Mouse (Mus musculus) cerebellum, adult 11 months (tissue): ENCODE results near the gene Sf3b5.

Source experiments
- DNase-seq: peaks from one replicate; pipeline ENCODE4 v3.0.0; 2022

Sf3b5 gene

DNA sequence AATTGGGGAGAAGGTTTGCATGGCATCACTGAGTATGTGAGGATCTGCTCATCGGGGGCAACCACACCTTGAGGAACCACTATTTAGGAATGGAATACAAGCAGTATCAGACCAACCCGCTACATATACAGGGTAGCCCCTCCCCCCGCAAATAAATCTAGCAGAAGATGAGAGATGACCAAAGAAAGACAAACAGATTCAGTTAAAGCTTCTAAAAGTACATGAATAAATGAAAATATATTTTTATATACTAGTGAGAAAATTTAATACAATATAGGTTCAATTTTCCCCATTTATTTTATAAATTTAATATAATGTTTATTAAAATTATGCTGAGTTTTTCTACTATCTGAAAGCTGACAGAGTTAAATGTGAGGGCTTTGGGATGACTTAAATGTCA, at the start of gene Sf3b5:
Sf3b5 (plus strand) TSS at position 301 of the 400 bp plus-strand sequence.
- DNase-seq, result no peak

DNA sequence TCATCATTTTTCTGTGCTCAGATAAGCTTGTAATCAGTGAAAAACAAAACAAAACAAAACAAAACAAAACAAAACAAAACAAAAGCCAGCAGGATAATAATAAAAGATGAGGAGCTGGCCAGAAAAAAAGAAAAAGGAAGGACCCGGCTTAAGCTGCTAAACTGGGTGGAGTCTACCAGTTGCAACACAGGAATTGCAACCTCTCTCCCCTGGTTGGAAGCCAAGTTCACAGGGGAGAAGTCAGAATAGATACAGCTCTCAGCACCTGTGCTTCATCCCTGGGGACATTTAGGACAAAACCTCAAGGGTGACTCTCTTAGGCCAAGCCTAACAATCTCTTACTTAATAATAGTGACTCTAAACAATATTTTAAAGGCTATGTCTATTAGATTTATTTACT, 49.3 kb upstream of the Sf3b5 start:
- no peak for DNase-seq

DNA sequence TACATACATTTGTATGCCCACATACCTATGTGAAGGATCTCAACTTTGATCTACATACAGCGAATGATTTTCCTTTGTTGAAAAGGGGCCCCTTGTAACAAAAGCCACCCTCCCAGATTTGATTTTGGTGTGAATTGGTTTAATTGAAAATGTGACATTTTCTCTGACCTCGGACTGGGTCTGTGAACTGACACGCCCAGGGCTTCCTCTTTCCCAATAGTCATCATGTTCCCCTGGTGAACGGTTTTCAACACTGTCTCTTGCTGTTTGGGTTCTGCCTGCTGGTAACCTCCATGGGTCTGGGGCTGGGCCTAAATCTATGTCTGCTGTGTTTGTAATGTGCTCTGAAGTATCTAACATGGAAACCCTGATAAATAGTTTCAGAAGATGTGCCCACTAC, 47.9 kb upstream of the Sf3b5 start:
- DNase-seq, result no peak

- DNase-seq, result no peak
Measured at GRCm38 (mm10) chr10:12961546-12961945, 43.6 kb upstream of the Sf3b5 start.

- DNase-seq, result no peak
Measured at GRCm38 (mm10) chr10:12962238-12962637, 42.9 kb upstream of the Sf3b5 start.

DNA sequence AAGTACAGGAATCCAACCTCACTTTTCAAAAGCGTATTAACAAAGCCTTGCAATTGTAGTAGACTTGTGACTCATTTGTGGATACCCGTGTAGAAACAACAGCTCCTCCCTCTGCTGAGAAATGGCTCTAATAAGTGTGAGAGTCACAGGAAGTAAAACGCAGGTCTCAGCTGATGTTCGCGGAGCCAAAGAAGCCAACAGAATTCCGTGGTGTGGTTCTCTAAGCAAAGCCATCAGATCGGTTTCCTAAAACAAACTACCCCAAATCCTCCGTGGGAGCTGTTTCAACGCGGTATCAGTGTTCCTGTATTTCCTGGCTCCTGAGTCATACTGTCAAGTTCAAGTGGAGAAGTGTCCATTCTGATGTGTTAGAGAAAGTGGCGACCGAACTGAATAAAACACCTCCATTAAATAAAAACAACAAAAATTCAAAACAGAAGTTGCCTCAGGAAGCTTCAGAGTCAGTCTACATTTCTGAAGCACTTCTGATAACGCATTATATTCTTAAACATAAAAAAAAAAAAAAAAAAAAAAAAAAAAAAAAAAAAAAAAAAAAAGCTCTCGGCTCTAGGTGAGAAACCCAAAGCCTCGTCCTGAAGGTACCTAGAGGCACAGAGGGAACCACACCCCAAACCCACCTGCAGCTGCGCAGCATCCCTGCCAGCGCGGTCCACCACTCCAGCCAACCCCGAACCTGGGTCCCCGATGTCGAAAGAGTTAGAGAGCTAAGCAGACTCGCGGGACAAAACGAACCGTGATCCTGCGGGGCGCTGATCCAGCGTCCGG, 41.6 kb upstream of the Sf3b5 start:
- no peak for DNase-seq

DNA sequence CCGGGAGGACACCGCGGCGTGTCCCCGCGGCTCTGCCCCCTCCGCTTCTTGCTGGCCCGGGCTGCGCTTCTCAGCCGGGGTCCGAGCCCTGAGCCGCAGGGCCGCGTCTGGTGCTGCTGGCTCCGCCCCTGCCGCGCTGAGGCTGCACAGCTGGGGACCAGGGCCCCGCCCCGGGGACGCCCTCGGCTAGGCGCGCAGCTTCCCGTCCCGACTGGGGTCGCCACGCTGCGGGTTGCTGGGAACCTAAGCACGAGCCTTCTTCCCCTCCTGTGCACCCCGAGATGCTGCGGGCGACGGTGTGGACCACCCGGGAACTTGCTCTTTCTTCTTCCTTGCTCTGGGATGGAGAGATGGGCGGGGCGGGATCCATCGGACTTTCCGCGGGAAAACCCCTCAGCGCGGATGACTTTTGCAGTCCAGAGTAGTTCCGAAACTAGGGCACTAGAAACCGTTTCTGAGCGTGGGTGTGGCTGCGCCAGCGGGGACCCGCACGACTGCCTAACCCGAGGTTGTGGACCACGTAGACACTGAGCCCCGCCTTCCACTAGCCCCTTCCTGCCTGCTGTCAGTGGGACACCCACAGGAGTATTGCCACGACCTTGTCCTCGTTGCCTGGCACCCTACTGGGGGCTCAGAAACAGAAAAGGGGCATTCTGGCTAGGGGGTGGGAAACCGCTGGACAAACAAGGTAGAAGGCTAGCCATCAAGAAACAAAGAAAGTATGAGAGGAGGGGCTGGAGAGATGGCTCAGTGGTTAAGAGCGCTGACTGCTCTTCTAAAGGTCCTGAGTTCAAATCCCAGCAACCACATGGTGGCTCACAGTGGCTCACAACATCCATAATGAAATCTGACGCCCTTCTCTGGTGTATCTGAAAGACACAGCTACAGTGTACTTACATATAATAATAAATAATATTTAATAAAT, 40.7 kb upstream of the Sf3b5 start, which contains the start of gene Stx11:
Stx11 (minus strand) TSS at position 148 of the 925 bp plus-strand sequence.
- peak; percentile 7 for DNase-seq

- no peak for DNase-seq
Measured at GRCm38 (mm10) chr10:12965669-12966180, 39.4 kb upstream of the Sf3b5 start.

- DNase-seq, result no peak
Measured at GRCm38 (mm10) chr10:12974572-12974971, 30.6 kb upstream of the Sf3b5 start.

DNA sequence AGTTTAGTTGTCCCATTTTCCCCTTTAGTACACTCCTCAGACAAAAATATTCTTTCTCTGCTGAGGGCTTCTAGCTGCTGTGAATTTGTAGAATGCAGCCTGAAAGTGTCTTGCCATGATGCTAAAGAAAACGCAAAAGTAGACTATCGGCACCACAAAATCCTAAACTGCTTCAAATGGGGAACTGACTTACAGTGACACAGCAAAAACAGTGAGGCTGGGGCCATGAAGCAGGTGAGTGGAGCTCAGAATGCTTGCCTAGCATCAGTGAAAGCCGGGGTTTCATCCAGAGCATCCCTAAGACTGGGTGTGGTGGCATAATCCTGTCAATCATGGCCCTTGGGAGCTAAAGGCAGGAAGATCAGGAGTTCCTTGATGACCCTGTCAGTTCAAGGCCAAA, 29.7 kb upstream of the Sf3b5 start:
- DNase-seq, result no peak

DNA sequence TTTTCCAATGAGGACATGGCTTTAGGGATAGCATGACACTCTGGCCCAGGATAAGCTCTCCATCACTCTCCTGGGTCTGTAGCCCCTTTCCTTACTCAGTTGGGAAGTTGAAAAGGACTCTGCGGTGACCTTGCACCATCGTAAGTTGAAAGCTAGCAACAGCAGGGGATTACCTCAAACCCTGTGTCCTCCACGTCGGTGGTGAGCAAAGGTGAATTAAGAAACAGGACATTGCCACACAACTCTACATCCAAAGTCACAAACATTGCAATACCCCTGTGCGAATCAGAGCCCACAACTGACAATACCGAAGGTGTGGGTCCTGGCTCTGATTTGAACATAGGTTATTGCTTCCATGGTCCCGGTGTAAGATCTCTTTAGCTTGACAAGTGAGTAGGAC, 29.2 kb upstream of the Sf3b5 start:
- no peak for DNase-seq

- DNase-seq, result no peak
Measured at GRCm38 (mm10) chr10:12976552-12976951, 28.6 kb upstream of the Sf3b5 start.

- DNase-seq, result no peak
Measured at GRCm38 (mm10) chr10:12977787-12978212, 27.3 kb upstream of the Sf3b5 start.

DNA sequence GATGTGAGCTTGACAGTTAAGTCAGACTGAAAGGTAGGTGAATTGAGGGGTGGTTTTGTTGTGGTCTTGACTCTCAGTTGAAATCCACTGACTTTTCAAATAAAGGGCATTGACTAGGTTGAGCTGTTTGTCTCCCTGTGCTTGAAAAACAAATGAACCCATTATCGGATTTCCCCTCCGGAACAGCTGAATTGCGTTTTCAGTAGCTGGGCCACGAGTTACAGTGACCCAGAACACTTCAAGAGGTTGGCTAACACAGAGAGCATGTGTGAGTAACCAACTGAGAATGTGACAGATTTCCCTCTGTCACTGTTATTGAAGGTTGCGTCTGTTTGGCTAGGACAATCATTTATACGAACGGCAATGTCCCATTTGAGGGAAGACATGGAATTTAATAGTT, 24.1 kb upstream of the Sf3b5 start:
- DNase-seq, result no peak

DNA sequence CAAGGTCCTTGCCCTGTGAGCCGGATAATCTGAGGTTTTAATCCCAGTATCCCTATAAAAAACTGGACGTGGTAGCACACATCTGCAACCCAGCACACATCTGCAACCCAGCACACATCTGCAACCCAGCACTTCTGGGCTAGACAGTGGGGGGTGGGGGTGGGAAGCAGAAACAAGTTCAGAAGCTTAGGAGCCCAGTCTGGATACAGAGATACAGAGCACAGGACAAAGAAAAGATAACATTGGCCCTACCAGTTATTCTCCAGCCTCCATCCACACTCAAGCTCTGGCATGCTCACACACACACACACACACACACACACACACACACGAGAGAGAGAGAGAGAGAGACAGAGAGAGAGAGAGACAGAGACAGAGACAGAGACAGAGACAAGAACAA, 21.6 kb upstream of the Sf3b5 start:
- no peak for DNase-seq

- no peak for DNase-seq
Measured at GRCm38 (mm10) chr10:12985028-12985427, 20.1 kb upstream of the Sf3b5 start.

GRCm38 (mm10) chr10:12986485-12986884, 18.7 kb upstream of the Sf3b5 start:
- no peak for DNase-seq

DNA sequence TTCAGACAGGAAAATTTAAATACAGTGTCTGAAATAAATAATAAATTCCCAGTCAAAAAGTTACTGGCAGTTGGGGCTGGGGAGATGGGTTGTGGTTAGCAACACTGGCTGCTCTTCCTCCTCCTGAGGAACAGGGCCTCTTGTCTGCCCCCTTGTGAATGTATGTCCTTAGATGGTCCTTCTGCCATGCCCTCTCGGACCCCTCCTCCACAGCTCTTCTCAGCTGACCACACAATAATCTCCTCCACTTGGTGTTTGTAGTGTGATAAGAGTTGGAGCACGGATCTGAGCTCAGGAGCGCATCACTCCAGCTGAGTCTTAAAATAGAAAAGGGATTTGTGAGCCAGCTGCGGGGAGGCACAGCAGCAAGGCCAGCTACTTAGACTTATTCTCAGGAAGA, 18.2 kb upstream of the Sf3b5 start:
- DNase-seq, result no peak

DNA sequence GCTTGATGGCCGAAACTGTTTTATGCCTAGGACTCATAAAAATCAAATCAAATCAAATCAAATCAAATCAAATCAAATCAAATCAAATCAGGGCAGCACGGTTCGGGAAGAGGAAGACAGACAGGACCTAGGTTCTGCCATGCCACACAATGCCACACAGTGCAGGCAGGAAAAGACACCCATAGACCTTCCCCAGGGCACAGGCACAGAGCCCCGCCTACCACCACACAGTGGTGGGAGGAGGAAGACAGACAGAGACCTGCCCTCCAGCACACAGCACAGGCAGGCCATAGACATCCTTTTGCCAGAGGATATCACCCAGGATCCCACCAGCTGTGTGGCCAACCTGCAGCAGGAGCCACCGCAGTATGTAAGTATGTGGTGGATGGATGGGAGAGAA, 13.2 kb upstream of the Sf3b5 start:
- DNase-seq, result no peak

DNA sequence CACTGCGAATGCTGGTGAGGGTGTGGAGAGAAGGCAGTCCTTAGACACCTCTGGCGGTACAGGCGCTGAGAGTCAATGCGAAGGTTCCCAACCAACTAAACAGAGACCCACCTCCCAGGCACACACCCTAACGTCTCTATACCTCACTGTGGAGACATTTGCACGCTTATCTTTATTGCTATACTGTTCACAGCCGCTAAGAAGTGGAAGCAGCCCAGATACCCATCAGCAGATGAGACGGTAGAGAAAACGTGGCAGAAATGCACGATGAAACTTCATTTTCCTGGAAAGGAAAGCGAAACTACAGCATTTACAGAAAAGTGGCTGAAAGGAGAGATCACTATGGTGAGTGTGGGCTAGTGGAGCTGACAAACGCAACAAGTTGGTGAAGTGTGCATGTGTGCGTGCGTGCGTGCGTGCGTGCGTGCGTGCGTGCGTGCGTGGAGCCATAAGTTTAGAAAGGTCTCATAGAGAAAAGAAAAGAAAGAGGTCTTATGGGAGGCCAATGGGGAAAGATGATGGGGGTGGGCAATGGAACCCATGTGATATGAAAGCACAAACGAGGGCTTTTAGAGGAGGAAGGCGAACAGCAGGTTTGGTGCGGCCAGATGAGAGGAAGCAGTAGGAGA, 11.6 kb upstream of the Sf3b5 start:
- DNase-seq, result no peak

DNA sequence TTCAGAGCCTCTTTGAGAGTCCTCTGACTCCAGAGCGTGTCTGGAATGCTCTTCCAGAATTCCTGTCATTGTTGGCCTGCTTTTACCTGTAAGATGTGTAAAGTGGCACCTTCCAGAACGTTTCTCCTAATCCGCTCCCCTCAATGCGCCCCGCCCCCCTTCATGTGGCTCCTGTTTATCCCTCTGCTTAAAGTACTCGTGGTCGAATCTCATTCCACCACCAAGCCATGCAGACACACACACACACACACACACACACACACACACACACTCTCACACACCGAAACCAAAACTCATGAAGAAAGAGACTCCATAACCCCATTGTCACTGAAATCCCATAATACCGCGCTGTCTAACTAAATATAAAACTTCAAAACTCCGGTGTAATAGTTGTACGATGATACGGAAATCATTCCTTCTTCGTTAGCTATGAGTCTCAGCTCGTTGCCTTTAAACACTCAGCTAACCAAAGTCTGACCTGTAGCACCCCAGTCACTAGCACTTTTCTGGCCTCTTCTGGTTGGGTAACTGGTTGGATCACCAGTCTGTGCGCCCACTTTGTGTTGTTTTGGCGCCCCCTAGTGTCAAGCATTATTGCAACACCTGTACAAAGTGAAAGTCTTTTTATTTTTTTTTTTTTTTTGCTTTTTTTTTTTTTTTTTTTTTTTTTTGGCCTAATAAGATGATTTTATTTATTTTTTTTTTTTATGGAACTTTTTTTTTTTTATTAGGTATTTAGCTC, 8.2 kb upstream of the Sf3b5 start:
- peak; percentile 71 for DNase-seq
